Mouse (Mus musculus): ENCODE results near the gene Hcn2.

The Hcn2 gene

DNA sequence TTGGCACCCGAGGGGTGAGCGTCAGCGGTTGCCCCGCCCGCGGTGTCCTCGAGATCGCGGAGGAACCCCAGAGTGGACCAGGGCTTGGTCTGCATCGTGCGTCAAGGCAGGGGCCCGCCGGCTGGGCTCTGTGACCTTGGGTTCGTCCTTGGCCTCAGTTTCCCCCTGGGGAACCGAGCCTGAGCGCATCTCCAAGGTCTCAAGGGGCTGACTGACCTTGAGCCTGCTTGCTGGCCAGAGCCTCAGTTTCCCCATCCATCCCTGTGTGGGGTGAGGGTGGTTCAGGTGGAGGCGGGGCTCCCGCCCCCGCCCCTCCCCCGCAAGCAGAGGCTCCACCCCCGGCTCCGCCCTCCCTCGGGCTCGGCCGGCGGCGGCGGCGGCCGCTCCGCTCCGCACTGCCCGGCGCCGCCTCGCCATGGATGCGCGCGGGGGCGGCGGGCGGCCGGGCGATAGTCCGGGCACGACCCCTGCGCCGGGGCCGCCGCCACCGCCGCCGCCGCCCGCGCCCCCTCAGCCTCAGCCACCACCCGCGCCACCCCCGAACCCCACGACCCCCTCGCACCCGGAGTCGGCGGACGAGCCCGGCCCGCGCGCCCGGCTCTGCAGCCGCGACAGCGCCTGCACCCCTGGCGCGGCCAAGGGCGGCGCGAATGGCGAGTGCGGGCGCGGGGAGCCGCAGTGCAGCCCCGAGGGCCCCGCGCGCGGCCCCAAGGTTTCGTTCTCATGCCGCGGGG, at the start of gene Hcn2:
Hcn2 (plus strand) TSS at position 381 of the 734 bp plus-strand sequence.
- no peak for DNase-seq (ENCODE audit: low read depth in 1 of 2, low spot score in 2 of 2)

GRCm38 (mm10) chr10:79668076-79668475, 48.4 kb upstream of the Hcn2 start:
- no peak for DNase-seq (ENCODE audit: low read depth in 1 of 2, low spot score in 2 of 2)

DNA sequence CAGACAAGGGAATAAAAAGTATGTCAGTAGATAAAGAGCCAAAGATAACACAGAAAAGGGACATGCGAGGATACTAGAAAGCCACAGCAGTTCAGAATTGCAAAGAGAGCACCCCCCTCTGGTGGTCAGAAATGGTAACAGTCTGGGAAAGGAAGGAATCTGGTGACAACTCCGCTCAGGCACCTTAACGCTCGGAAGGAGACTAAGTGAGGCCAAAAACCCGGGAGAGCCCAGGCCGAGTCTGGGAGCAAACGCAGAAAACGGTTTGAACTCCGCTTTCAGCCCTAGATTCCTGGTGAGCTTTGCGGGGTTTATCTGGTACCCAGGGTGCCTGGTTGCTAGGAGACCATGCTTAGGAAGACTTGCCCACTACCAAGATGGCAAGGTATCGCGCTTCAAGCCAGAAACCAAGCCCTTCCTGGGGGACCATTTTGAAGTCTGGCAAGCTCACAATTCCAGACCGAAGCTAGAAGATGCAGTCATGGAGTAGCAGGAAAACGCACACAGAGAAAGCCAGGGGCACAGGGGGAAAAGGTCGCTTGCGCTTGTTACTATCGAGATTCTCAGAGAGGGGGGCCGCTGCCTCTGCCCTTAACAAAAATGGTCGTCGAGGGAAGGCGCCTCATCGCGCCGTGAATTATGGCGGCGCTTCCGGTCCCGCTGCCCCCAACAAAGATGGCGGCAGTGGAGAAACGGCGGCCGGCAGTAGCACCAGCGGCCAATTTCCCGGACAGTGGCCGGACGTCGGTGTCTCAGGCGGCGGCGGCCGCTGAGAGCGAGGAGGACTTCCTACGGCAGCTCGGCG, 47.5 kb upstream of the Hcn2 start, which contains the start of gene Tpgs1:
Tpgs1 (plus strand) TSS at position 599 of the 805 bp plus-strand sequence.
- DNase-seq (ENCODE audit: low read depth in 1 of 2, low spot score in 2 of 2), result peak; percentile 72 to 86

DNA sequence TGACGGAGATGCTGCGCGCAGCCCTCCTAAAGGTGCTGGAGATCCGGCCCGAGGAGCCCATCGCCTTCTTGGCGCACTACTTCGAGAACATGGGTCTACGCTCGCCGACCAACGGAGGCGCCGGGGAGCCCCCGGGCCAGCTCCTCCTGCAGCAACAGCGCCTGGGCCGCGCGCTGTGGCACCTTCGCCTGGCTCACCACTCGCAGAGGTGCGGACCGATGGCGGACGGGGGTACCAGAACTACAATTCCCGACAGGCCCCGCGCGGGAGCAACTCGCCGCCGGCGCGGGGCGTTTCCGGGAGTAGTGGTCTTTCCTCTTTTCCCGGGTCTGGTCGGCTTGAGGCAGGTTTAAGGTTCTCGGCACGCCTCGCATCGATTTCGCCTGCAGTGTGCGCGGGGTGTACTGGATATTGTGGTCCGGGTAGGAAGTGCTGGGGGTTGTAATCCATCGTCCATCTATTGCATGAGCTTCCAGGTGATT, 46.8 kb upstream of the Hcn2 start:
- no peak for DNase-seq (ENCODE audit: low read depth in 1 of 2, low spot score in 2 of 2)

GRCm38 (mm10) chr10:79670071-79670888, 46.2 kb upstream of the Hcn2 start:
- DNase-seq (ENCODE audit: low read depth in 1 of 2, low spot score in 2 of 2), result no peak

GRCm38 (mm10) chr10:79671396-79672087, 44.9 kb upstream of the Hcn2 start:
- DNase-seq (ENCODE audit: low read depth in 1 of 2, low spot score in 2 of 2), result no peak

GRCm38 (mm10) chr10:79672088-79672455, 44.4 kb upstream of the Hcn2 start:
- no peak for DNase-seq (ENCODE audit: low read depth in 1 of 2, low spot score in 2 of 2)

DNA sequence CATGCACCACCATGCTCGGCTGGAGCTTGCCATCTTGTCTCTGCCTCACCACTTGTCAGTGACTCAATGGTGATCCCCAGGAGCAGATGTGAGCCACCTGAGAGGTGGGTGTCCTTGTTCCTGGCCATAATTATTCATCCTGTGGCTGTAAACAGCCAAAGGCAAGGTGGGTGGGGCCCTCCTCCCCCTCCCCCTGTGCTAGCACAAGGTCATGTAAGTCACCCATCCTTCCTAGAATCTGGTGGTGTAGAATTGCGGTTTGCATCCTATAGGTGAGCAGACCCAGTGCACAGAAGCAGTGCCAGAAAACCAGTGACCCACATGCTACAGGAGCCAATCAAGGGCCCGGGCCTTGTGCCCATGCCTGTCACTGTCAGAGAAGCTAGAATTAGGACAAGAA, 43.4 kb upstream of the Hcn2 start:
- no peak for DNase-seq (ENCODE audit: low read depth in 1 of 2, low spot score in 2 of 2)

DNA sequence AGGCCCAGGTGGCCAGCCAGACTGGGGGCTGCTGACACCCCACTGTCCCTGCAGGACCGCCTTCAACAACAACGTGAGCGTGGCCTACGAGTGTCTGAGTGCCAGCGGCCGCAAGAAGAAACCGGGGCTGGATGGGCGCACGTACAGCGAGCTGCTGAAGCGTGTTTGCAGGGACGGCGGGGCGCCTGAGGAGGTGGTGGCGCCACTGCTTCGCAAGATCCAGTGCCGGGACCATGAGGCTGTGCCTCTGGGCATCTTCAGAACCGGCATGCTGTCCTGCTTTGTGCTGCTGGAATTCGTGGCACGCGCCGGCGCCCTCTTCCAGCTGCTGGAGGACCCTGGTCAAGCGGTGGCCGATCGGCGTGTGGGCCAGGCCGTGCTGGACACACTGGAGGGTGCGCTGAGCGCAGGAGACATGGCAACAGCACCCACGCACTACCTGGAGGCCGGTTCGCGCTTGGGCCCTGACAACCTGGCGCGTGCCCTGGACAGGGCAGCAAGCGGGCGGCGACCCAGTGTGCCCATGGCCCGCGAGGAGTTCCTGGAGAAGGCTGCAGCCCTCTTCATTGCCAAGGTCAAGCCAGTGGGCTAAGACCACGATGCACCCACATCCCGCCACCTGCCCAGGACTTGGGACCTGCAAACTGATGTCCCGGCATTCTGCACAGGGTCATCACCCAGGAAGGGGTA, 40.9 kb upstream of the Hcn2 start:
- DNase-seq (ENCODE audit: low read depth in 1 of 2, low spot score in 2 of 2), result no peak

- DNase-seq (ENCODE audit: low read depth in 1 of 2, low spot score in 2 of 2), result no peak
Observed at GRCm38 (mm10) chr10:79680606-79681495, 35.6 kb upstream of the Hcn2 start.

DNA sequence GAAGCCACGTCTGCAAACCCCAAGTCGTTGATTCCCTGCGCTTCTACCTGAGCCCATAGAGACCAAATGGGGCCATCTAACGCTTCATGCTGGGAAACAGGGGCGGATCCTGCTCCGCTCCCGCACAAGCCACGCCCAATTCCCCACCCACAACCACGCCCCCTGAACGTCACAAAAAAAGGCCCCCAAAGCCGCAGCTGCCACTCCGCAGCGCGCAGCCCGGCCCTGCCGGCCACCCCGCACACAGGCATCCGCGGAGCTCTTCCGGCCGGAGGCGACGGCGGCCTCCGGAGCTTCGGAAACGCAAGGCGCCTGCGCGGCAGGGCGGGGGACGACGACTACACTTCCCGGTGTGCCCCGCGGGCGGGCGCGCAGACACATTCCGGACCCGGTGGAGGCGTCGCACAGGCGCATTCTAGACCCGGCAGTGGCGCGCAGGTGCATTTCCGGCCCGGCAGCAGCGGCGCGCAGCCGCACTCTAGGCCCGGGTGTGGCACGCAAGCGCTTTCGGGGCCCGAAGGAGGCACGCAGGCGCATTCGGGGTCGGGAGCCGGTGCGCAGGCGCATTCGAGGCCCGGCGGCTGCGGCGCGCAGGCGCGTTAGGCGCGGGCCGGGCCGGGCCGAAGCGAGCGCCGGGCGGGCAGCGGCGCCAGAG, 34.7 kb upstream of the Hcn2 start, which contains the start of gene Cdc34:
Cdc34 (plus strand) TSS at position 605 of the 655 bp plus-strand sequence.
- peak; percentile 97 to 98 for DNase-seq (ENCODE audit: low read depth in 1 of 2, low spot score in 2 of 2)

DNA sequence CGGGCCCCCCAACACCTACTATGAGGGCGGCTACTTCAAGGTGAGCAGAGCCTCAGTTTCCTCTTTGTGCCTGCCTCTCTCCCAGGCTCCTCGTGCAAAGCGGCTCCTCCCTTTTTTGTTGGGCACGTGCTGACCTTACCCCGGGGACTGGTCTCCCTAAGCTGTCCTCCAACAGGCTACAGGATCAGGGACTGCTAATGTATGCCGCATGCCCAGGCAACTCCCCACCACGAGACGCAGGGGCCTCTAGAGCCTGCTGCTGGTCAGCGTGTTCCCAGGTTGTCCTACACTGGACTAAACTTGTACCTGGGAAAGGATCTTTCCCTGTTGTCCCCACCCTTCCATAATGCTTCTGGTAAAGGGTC, 33.9 kb upstream of the Hcn2 start:
- DNase-seq (ENCODE audit: low read depth in 1 of 2, low spot score in 2 of 2), result no peak

DNA sequence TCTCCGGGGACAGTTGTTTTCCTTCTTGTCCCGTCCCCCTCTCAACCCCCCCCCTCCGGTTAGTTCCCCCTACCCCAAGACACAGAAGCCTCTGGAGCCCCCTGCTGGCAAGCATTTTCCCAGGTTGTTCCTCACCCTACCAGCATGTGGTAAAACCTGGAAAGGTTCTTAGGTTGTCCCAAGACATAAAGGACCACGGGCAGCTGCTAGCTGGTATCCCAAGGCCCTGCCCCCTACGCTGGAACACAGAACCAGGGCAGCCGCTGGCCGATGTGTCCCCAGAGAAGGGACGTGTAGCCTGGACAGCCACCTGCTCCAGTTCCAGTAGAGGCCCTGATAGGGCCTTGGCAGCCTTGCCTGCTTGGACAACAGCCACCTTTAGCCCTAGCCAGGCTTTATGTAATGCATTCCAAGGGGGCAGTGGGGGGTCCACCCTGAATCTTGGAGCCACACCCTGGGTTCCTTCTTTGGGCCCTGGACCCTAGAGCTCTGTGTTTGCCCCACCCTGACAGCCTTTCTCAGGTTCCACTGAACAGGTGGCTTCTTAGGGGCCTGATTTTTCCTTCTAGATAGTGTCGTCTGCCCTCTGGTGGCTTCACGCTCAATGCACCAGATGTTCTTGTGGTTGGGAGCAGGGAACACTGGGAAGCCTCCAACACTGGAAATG, 33.4 kb upstream of the Hcn2 start:
- no peak for DNase-seq (ENCODE audit: low read depth in 1 of 2, low spot score in 2 of 2)

DNA sequence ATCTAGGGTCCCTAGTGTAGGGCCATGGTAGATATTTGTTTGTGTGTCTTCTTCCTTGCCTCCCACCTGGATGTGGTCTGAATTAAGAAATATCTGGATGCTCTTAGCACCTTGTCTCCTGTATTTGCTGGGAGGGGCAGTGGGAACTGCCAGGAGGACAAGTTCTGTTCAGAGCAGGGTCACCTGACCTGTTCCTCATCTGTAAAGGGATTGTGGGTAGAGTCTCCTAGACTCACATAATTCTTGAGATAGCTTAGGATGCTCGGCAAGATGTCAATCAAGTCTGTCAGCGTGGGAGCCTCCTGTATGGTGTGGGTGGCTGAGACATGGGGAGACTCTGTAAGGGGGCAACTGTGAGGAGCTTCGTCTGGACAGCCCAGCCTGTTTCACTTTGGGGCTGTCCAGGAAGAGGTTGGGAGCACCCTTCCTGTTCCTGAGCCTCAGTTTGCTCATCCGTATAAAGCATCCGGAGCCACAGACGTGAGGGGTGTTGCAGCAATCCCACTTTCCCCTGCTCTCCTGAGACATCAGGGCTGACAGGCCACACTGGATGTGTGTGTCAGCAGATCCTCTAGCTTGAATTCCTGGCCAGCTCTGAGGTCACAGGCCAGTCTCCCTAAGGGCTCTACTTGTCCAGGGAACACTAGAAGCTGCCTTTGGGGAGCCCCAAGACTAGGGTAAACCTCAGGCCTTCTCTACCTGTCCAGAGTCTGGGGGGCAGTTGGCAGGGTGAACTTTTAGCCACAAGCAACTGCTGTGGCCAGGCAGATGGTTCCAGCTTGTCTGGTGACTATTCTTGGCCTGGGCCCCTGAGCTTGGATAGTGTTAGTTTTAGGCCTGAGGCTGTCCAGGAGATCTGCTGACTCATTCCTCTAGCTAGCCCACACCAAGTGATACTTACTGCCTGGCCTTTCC, 32.5 kb upstream of the Hcn2 start:
- DNase-seq (ENCODE audit: low read depth in 1 of 2, low spot score in 2 of 2), result no peak

GRCm38 (mm10) chr10:79684770-79685600, 31.4 kb upstream of the Hcn2 start:
- no peak for DNase-seq (ENCODE audit: low read depth in 1 of 2, low spot score in 2 of 2)

- no peak for DNase-seq (ENCODE audit: low read depth in 1 of 2, low spot score in 2 of 2)
Observed at GRCm38 (mm10) chr10:79686219-79686618, 30.2 kb upstream of the Hcn2 start.

All from monocyte, adult 2 months (primary cell).